Mouse (Mus musculus) testis, adult 2 months (tissue): ENCODE measurements around the gene Ap5b1. TPM values are rescaled to one million over a fixed set of nuclear protein-coding genes. Genes with fewer than 3 reads are reported as not detected.

Experiments used
- H3K27ac ChIP-seq: fragments of 200-500 bp; 2 replicates; pipeline ENCODE4 v1.5.1; 2012; ENCODE audit warnings: low read depth, low read length; ENCODE audit not compliant: control insufficient read depth, insufficient read depth
- H3K27me3 ChIP-seq: fragments of 200-500 bp; 2 replicates; pipeline ENCODE4 v1.6.1; 2012; ENCODE audit warnings: mild to moderate bottlenecking, low read length, moderate library complexity; ENCODE audit not compliant: control insufficient read depth, insufficient read depth
- H3K36me3 ChIP-seq: fragments of 200-500 bp; 2 replicates; pipeline ENCODE4 v1.6.1; 2012; ENCODE audit warnings: mild to moderate bottlenecking, low read length; ENCODE audit not compliant: control insufficient read depth, insufficient read depth
- H3K4me1 ChIP-seq: fragments of 200-500 bp; 2 replicates; pipeline ENCODE4 v1.6.1; 2012; ENCODE audit warnings: low read length; ENCODE audit not compliant: control insufficient read depth, insufficient read depth
- H3K4me3 ChIP-seq: fragments of 200-500 bp; 2 replicates; pipeline ENCODE4 v1.5.1; 2012; ENCODE audit warnings: low read depth, mild to moderate bottlenecking, low read length, moderate library complexity, mixed read lengths; ENCODE audit not compliant: control insufficient read depth
- CTCF ChIP-seq: fragments of 200-500 bp; IDR thresholded peaks from 2 replicates; pipeline ENCODE4 v1.5.1; 2012; ENCODE audit warnings: low read depth, mild to moderate bottlenecking, inconsistent platforms, low read length, moderate library complexity; ENCODE audit not compliant: control insufficient read depth, insufficient read depth, insufficient replicate concordance
- POLR2A ChIP-seq: fragments of 200-500 bp; IDR thresholded peaks from 2 replicates; pipeline ENCODE4 v1.6.1; 2012; ENCODE audit warnings: low read depth, mild to moderate bottlenecking, inconsistent platforms, low read length, moderate library complexity; ENCODE audit not compliant: control insufficient read depth
- polyA plus RNA-seq: library from polyadenylated mRNA; depleted of rRNA; stranded (reverse); fragments of >200 nt; gene quantifications from 2 replicates; pipeline ENCODE4 v1.2.3, GENCODE M21; 2012; rRNA removed

The Ap5b1 gene
- 15.4 and 16.7 TPM in 2 replicates for polyA plus RNA-seq

- Histone ChIP-seq H3K36me3 (no peaks in the 10 kb centered on the region), H3K4me1 (peaks cover 25% of the 10 kb centered on the region), H3K4me3 (peak within 1 kb of the TSS; percentile 96), H3K27ac (peak within 1 kb of the TSS; percentile 93), H3K27me3 (no peaks in the 10 kb centered on the region)
- peak; percentile 47; the same call in 1 of the 2 replicates for TF ChIP-seq POLR2A
- TF ChIP-seq CTCF: peak; percentile 86
Observed at GRCm38 (mm10) chr19:5567534-5568469, at the start of gene Ap5b1. Gene Ap5b1, plus strand, starts transcription at chr19:5568025.

DNA sequence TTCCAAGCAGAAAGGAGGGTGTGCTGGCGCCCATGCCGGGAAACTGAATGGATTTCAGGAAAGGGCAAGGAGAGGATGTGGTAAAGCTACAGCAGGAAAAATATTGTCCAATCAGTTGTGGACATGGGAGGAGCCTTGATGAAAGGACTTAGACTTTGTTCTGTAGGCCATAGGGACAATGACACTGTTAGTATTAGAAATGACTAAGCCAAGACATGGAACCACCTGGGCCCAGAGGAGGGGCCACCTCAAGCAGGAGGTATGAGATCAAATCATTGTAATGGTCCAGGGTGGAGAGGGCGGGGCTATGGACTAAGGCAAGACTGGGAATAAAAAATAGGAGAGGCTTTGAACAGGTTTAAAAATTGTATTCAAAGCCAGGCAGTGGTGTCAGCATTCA lies 49.1 kb upstream of the Ap5b1 start:
- Histone ChIP-seq H3K36me3 (no peaks in the 10 kb centered on the region; the same call in 1 of the 2 replicates), H3K4me3 (no peak overlapping the region)

GRCm38 (mm10) chr19:5525204-5525603 lies 42.6 kb upstream of the Ap5b1 start:
- no peak overlapping the region for H3K27ac ChIP-seq
- H3K4me1 ChIP-seq: peaks cover 6% of the 10 kb centered on the region; the same call in 1 of the 2 replicates
- no peaks in the 10 kb centered on the region for H3K27me3 ChIP-seq
- no peak for TF ChIP-seq CTCF
- no peak for TF ChIP-seq POLR2A
- no peak overlapping the region for H3K4me3 ChIP-seq
- no peaks in the 10 kb centered on the region; the same call in 1 of the 2 replicates for H3K36me3 ChIP-seq

More for the DNA sequence above, 49.1 kb upstream of the Ap5b1 start:
- TF ChIP-seq POLR2A (no peak), CTCF (no peak)
- peaks cover 2% of the 10 kb centered on the region; the same call in 1 of the 2 replicates for H3K4me1 ChIP-seq
- H3K27me3 ChIP-seq: no peaks in the 10 kb centered on the region
- H3K27ac ChIP-seq: no peak overlapping the region

- TF ChIP-seq POLR2A (no peak), CTCF (peak; percentile 95)
- Histone ChIP-seq H3K27me3 (no peaks in the 10 kb centered on the region), H3K36me3 (no peaks in the 10 kb centered on the region; the same call in 1 of the 2 replicates), H3K27ac (no peak overlapping the region), H3K4me3 (peak overlapping the region; percentile 39), H3K4me1 (peaks cover 4% of the 10 kb centered on the region; the same call in 1 of the 2 replicates)
Observed at GRCm38 (mm10) chr19:5529325-5530137, 38.3 kb upstream of the Ap5b1 start.

GRCm38 (mm10) chr19:5530138-5530524 lies 37.7 kb upstream of the Ap5b1 start:
- Histone ChIP-seq H3K36me3 (no peaks in the 10 kb centered on the region; the same call in 1 of the 2 replicates), H3K4me3 (no peak overlapping the region), H3K4me1 (peaks cover 4% of the 10 kb centered on the region; the same call in 1 of the 2 replicates), H3K27me3 (no peaks in the 10 kb centered on the region), H3K27ac (no peak overlapping the region)
- TF ChIP-seq CTCF (no peak), POLR2A (no peak)

DNA sequence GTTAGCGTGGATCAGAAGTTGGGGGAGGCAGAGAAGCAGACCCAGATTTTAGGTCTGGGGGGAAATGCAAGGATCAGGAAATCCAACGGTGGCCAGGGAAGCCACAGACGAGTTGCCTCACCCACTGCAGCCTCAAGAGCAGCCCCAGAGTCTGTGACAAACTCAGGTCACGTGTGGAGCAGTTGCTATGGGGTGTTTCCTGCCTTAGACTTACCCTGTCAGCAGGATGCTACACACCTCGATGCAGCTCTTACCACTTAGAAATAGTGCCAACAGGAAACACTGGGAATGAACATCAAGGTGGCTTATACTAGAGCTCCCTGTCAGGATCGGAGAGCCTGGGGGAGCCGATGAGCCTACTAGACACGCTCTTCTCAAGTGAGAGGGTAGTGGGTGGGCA lies 35.3 kb upstream of the Ap5b1 start:
- TF ChIP-seq CTCF (no peak), POLR2A (no peak)
- Histone ChIP-seq H3K36me3 (no peaks in the 10 kb centered on the region; the same call in 1 of the 2 replicates), H3K4me3 (no peak overlapping the region), H3K27ac (no peak overlapping the region), H3K4me1 (peaks cover 4% of the 10 kb centered on the region; the same call in 1 of the 2 replicates), H3K27me3 (no peaks in the 10 kb centered on the region)
